ENCODE assay signal across 7 mouse cellular contexts in the genomic region with DNA sequence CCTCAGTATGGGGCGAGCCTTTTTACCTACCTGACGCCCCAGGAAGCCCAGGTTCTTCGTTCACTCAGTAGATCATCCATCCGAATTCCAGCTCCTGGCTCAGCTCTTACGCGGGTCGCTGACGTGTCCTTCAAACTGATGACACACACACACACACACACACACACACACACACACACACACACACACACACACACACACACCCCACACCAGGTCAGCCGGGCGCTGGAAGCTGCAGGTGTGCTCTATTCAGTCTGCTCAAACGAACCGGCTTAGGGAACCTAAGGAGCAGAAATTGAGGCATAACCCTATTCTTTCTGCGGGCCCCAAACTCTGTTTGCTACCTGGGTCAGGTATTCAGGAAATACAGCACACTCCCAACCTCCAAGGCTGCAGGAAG. TPM values are rescaled to one million over a fixed set of nuclear protein-coding genes. Genes with fewer than 3 reads are reported as not detected.
A peak's percentile ranks its signal among the peaks of the same experiment; 100 is the strongest.
DNase-seq lines count a peak whose midpoint lies in the region; ATAC-seq and TF ChIP-seq lines count a peak whose summit lies in the region.

No protein-coding gene starts in this region.

- no peaks in the 10 kb centered on the region for H3K9me3 ChIP-seq in embryonic facial prominence, embryonic 15.5 days (replicated peaks)
- no peaks in the 10 kb centered on the region for H3K9me3 ChIP-seq in intestine, embryonic 16.5 days (ENCODE audit: control insufficient read depth, low read length)
- no peaks in the 10 kb centered on the region for H3K9me3 ChIP-seq in neural tube, embryonic 14.5 days (ENCODE audit: control insufficient read depth, low read length)

- no peak for DNase-seq in liver, adult 2 months (ENCODE audit: extremely low read depth, low read depth, low spot score)
- no peak for DNase-seq in liver
- DNase-seq in thymus, postnatal 4 days = no peak
- no peak for DNase-seq in frontal cortex, postnatal 25 days (ENCODE audit: low spot score in 2 of 2)

- no peaks in the 10 kb centered on the region for H3K79me2 ChIP-seq in liver, adult 2 months (ENCODE audit: control insufficient read depth, insufficient read depth, low read length)

- no peaks in the 10 kb centered on the region for H3K27me3 ChIP-seq in liver, adult 2 months (ENCODE audit: control insufficient read depth, insufficient read depth, low read length)
- peaks cover 10% of the 10 kb centered on the region; the same call in 1 of the 2 replicates for H3K27me3 ChIP-seq in embryonic facial prominence, embryonic 15.5 days
- no peaks in the 10 kb centered on the region for H3K27me3 ChIP-seq in intestine, embryonic 16.5 days (replicated peaks; ENCODE audit: control insufficient read depth, insufficient read depth, low read length)
- H3K27me3 ChIP-seq in neural tube, embryonic 14.5 days (ENCODE audit: control insufficient read depth, insufficient read depth, low read length) = no peaks in the 10 kb centered on the region

- peaks cover 5% of the 10 kb centered on the region; the same call in 1 of the 2 replicates for H3K4me1 ChIP-seq in liver, adult 2 months (ENCODE audit: control insufficient read depth, insufficient read depth, low read length)
- peaks cover 23% of the 10 kb centered on the region for H3K4me1 ChIP-seq in embryonic facial prominence, embryonic 15.5 days
- peaks cover 20% of the 10 kb centered on the region for H3K4me1 ChIP-seq in intestine, embryonic 16.5 days (ENCODE audit: control insufficient read depth, insufficient read depth, low read length)
- H3K4me1 ChIP-seq in neural tube, embryonic 14.5 days (ENCODE audit: control insufficient read depth, insufficient read depth, low read length) = peaks cover 12% of the 10 kb centered on the region

- H3K27ac ChIP-seq in liver, adult 2 months (replicated peaks; ENCODE audit: insufficient read depth, low read depth, low read length) = no peak overlapping the region
- peak overlapping the region; percentile 11; the same call in 1 of the 2 replicates for H3K27ac ChIP-seq in embryonic facial prominence, embryonic 15.5 days (replicated peaks)
- no peak overlapping the region for H3K27ac ChIP-seq in intestine, embryonic 16.5 days (ENCODE audit: low read length)
- no peak overlapping the region; the same call in 1 of the 2 replicates for H3K27ac ChIP-seq in neural tube, embryonic 14.5 days (ENCODE audit: low read depth, low read length)

- H3K4me2 ChIP-seq in embryonic facial prominence, embryonic 15.5 days (replicated peaks) = peak overlapping the region; percentile 97
- H3K4me2 ChIP-seq in intestine, embryonic 16.5 days (ENCODE audit: low read depth, low read length) = peak overlapping the region; percentile 99
- peak overlapping the region; percentile 70 for H3K4me2 ChIP-seq in neural tube, embryonic 14.5 days (ENCODE audit: low read depth, low read length)

- H3K36me3 ChIP-seq in liver, adult 2 months (ENCODE audit: control insufficient read depth, insufficient read depth, low read length) = no peaks in the 10 kb centered on the region
- H3K36me3 ChIP-seq in embryonic facial prominence, embryonic 15.5 days = no peaks in the 10 kb centered on the region
- H3K36me3 ChIP-seq in intestine, embryonic 16.5 days (ENCODE audit: control insufficient read depth, insufficient read depth, low read length) = no peaks in the 10 kb centered on the region
- no peaks in the 10 kb centered on the region for H3K36me3 ChIP-seq in neural tube, embryonic 14.5 days (ENCODE audit: control insufficient read depth, insufficient read depth, low read length)

- WGBS in liver, adult 2 months = 3% methylated on average over 13 of the region's 13 CpGs
- 4% methylated on average over 13 of the region's 13 CpGs for WGBS in embryonic facial prominence, embryonic 15.5 days
- WGBS in intestine, embryonic 16.5 days = 2% methylated on average over 13 of the region's 13 CpGs
- WGBS in neural tube, embryonic 14.5 days = 2% methylated on average over 13 of the region's 13 CpGs

- TF ChIP-seq CTCF in liver, adult 2 months (IDR thresholded peaks at IDR 0.05; ENCODE audit: low read depth, low read length) = no peak

- no peak overlapping the region for H3K9ac ChIP-seq in liver, adult 2 months (ENCODE audit: low read depth, low read length)
- H3K9ac ChIP-seq in embryonic facial prominence, embryonic 15.5 days = no peak overlapping the region
- H3K9ac ChIP-seq in intestine, embryonic 16.5 days (ENCODE audit: low read depth, low read length) = peak overlapping the region; percentile 78; the same call in 1 of the 2 replicates
- peak overlapping the region; percentile 83; the same call in 1 of the 2 replicates for H3K9ac ChIP-seq in neural tube, embryonic 14.5 days (replicated peaks; ENCODE audit: low read depth, low read length)

- no peak for TF ChIP-seq POLR2A in liver, adult 2 months (IDR thresholded peaks at IDR 0.05; ENCODE audit: extremely low read depth, insufficient read depth, low read length)

- H3K4me3 ChIP-seq in liver, adult 2 months (ENCODE audit: insufficient read depth, low read depth, low read length) = peak overlapping the region; percentile 51; the same call in 1 of the 2 replicates
- peak overlapping the region; percentile 73 for H3K4me3 ChIP-seq in embryonic facial prominence, embryonic 15.5 days (replicated peaks)
- peak overlapping the region; percentile 76 for H3K4me3 ChIP-seq in intestine, embryonic 16.5 days (ENCODE audit: low read length)
- H3K4me3 ChIP-seq in neural tube, embryonic 14.5 days (ENCODE audit: low read depth, low read length) = peak overlapping the region; percentile 71

- ATAC-seq in embryonic facial prominence, embryonic 15.5 days (ENCODE audit: insufficient number of reproducible peaks, low FRiP score, low TSS enrichment, low read depth) = no peak
- peak; percentile 50 for ATAC-seq in intestine, embryonic 16.5 days
- ATAC-seq in neural tube, embryonic 14.5 days (ENCODE audit: low read depth) = no peak; the same call in 1 of the 2 replicates

RNA-seq across cellular contexts. Expression of a gene that starts 0.3 kb away (rescaled TPM):
- 0.09 and 0.27 TPM in 2 replicates for total RNA-seq in liver, adult 2 months (2014; rRNA removed)
- 0.02 and 0.16 TPM in 2 replicates for polyA plus RNA-seq in liver, adult 2 months (2012; rRNA removed)
- 4.0 and 4.2 TPM in 2 replicates for polyA plus RNA-seq in embryonic facial prominence, embryonic 15.5 days (2015; fragmentation: Nextera tagmentation; extraction: Ambion mirVana)
- 2.6 and 3.2 TPM in 2 replicates for polyA plus RNA-seq in intestine, embryonic 16.5 days (2015; fragmentation: Nextera tagmentation; extraction: Ambion mirVana)
- 33.1 and 39.8 TPM in 2 replicates for polyA plus RNA-seq in neural tube, embryonic 14.5 days (2014; fragmentation: Nextera tagmentation; extraction: Ambion mirVana)

RNA-seq across cellular contexts. Expression of a gene that starts 43.3 kb away (rescaled TPM):
- total RNA-seq in liver, adult 2 months (2014; rRNA removed) = 0.46 and 0.54 TPM in 2 replicates
- polyA plus RNA-seq in liver, adult 2 months (2012; rRNA removed) = 0.36 and 0.54 TPM in 2 replicates
- 6.1 and 7.2 TPM in 2 replicates for polyA plus RNA-seq in embryonic facial prominence, embryonic 15.5 days (2015; fragmentation: Nextera tagmentation; extraction: Ambion mirVana)
- 3.7 and 3.9 TPM in 2 replicates for polyA plus RNA-seq in intestine, embryonic 16.5 days (2015; fragmentation: Nextera tagmentation; extraction: Ambion mirVana)
- polyA plus RNA-seq in neural tube, embryonic 14.5 days (2014; fragmentation: Nextera tagmentation; extraction: Ambion mirVana) = 21.6 and 25.6 TPM in 2 replicates

Comparison
In these comparisons a context has a peak if more than half of its experiments do, and no peak if none do; other contexts are left out.
1. H3K9ac ChIP-seq: peak in intestine, embryonic 16.5 days (single experiment) and neural tube, embryonic 14.5 days (single experiment); none in liver, adult 2 months (single experiment) and embryonic facial prominence, embryonic 15.5 days (single experiment).
2. Peak in every context shown above with its lines, with median percentiles within 50 percentile points of each other: H3K4me3 ChIP-seq and H3K4me2 ChIP-seq.